Mouse (Mus musculus) intestine, postnatal 0 days (tissue): ENCODE measurements around the gene Slc25a35. TPM values are rescaled to one million over a fixed set of nuclear protein-coding genes. Genes with fewer than 3 reads are reported as not detected.
A peak's percentile ranks its signal among the peaks of the same experiment; 100 is the strongest.
"Not testable (repeated sequence)": the region's sequence is repeated elsewhere in the genome, so short reads cannot be mapped to it uniquely, and the experiment has no call there.

Experiments used
- ATAC-seq: fragments of 200-750 bp; cut with Nextera tagmentation; 2 replicates; pipeline ENCODE4 v1.8.0; 2017; ENCODE audit warnings: mild to moderate bottlenecking, moderate TSS enrichment, moderate library complexity
- H3K27ac ChIP-seq: fragments of 300-500 bp; sonication (generic); 2 replicates; pipeline ENCODE4 v1.5.1; 2014; ENCODE audit warnings: mild to moderate bottlenecking, low read depth, low read length, moderate library complexity
- H3K27me3 ChIP-seq: fragments of 300-500 bp; sonication (generic); replicated peaks from 2 replicates; pipeline ENCODE4 v1.6.1; 2014; ENCODE audit warnings: low read length, mixed read lengths; ENCODE audit not compliant: control insufficient read depth, insufficient read depth
- H3K36me3 ChIP-seq: fragments of 300-500 bp; sonication (generic); 2 replicates; pipeline ENCODE4 v1.6.1; 2014; ENCODE audit warnings: mild to moderate bottlenecking, moderate library complexity; ENCODE audit not compliant: control insufficient read depth, insufficient read depth
- H3K4me1 ChIP-seq: fragments of 300-500 bp; sonication (generic); replicated peaks from 2 replicates; pipeline ENCODE4 v1.6.1; 2014; ENCODE audit warnings: antibody characterized with exemption, low read length, mixed read lengths; ENCODE audit not compliant: control insufficient read depth, insufficient read depth
- H3K4me2 ChIP-seq: fragments of 300-500 bp; sonication (generic); replicated peaks from 2 replicates; pipeline ENCODE4 v1.6.1; 2014; ENCODE audit warnings: low read depth, mild to moderate bottlenecking, moderate library complexity
- H3K4me3 ChIP-seq: fragments of 300-500 bp; sonication (generic); 2 replicates; pipeline ENCODE4 v1.5.1; 2014; ENCODE audit warnings: low read depth, low read length
- H3K9ac ChIP-seq: fragments of 300-500 bp; sonication (generic); 2 replicates; pipeline ENCODE4 v1.6.1; 2014; ENCODE audit warnings: mild to moderate bottlenecking, low read depth, low read length
- H3K9me3 ChIP-seq: fragments of 300-500 bp; sonication (generic); 2 replicates; pipeline ENCODE4 v1.6.1; 2016; ENCODE audit warnings: mixed run types; ENCODE audit not compliant: control insufficient read depth
- CTCF ChIP-seq: sonication (generic); IDR thresholded peaks from 2 replicates; pipeline ENCODE4 v1.5.1; 2016; ENCODE audit warnings: low read depth, mild to moderate bottlenecking, control low read depth, antibody characterized with exemption, moderate library complexity
- whole genome bisulfite sequencing: fragments of 180-500 bp; shearing (Covaris S2); extraction: QIAGEN DNeasy Blood & Tissue Kit; methylation state at CpG from one replicate; pipeline ENCODE4 v1.1.7; 2014; 5-methylcytosine and 5-hydroxymethylcytosine counted together
- polyA plus RNA-seq: library from polyadenylated mRNA; unstranded; fragments of >200 nt; fragmentation: Nextera tagmentation; extraction: Ambion mirVana; gene quantifications from 2 replicates; pipeline ENCODE4 v1.2.1, GENCODE M21; 2015

The Slc25a35 gene
- 1.9 and 2.3 TPM in 2 replicates for polyA plus RNA-seq

DNA sequence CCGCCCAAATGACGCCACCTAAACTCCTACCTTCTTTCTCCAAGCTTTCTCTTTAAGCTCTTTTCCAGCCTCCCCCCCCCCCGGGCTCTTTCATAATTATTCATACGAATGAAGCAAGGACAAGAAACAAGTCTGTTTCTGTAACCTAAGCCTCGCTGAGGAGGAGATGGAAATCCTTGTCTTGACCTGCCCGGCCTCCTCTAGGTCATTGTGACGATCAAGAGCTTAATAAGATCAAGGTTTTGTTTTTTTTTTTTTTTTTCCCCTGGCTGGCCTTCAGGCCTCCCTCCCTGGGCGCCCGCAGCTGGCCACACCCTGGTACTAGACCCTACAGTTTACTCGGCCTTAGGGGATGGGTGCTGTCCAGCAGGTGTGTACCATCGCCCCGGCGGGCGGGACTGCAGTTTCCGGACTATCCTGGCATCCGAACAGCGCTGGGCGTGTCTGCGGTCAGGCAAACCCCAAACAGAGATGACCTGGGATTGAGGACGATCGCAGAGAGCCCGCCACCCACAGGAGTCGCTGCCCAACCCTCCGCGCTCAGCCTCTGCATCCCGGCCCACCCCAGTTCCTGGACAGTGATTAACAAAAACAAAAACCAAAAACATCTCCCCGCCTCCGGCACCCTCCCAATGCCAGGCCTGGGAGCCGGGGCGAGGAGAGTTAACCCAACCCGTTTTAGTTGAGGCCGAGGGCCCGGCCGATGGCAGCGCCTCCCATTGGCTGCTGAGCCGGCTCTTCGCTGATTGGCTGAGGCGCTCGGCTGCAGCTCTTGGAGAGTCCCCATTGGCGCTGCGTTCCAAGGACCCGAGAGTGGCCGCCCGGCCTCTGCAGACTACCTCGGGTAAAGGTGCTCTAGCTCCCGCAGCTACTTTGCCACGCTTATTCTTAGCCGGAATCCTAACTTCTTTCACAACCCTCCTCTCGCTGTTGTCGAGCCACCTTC is at the start of gene Slc25a35:
TSS of gene Slc25a35 (plus strand) at position 795 of the 946 bp plus-strand sequence.
- Histone ChIP-seq H3K9me3 (no peaks in the 10 kb centered on the region), H3K4me1 (no peaks in the 10 kb centered on the region), H3K27me3 (no peaks in the 10 kb centered on the region), H3K9ac (peak within 1 kb of the TSS; percentile 34; the same call in 1 of the 2 replicates), H3K36me3 (no peaks in the 10 kb centered on the region), H3K4me3 (peak within 1 kb of the TSS; percentile 52), H3K4me2 (peak within 1 kb of the TSS; percentile 95), H3K27ac (no peak within 1 kb of the TSS)
- peak; percentile 41; the same call in 1 of the 2 replicates for TF ChIP-seq CTCF
- peak; percentile 91 for ATAC-seq
- WGBS = under 1% methylated on average over 50 of the region's 50 CpGs

DNA sequence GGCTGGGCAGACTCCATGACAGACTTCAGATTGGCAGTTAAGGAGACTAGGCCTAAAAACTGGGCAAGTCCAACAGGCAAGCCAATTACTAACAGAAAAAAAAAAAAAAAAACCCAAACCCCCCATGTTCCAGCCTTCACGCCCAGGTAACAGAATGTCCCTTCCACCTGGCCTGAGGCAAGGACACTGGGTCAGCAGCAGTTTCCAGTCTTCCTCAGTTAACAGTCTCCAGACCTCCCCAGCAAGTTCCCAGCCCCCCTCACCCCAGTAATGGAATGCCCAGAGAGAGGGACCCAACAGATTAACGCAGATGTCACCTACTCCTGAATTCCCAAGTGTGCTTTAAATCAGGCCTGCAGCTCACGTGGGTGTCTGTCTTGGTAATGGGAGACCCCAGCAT is 44.7 kb upstream of the Slc25a35 start:
- no peaks in the 10 kb centered on the region for H3K36me3 ChIP-seq
- H3K4me1 ChIP-seq = no peaks in the 10 kb centered on the region
- no peak overlapping the region for H3K4me3 ChIP-seq
- no peak for TF ChIP-seq CTCF
- WGBS = 70% methylated on average over 3 of the region's 3 CpGs
- no peaks in the 10 kb centered on the region for H3K9me3 ChIP-seq
- H3K27ac ChIP-seq = no peak overlapping the region
- H3K4me2 ChIP-seq = no peak overlapping the region
- no peak overlapping the region for H3K9ac ChIP-seq
- no peaks in the 10 kb centered on the region for H3K27me3 ChIP-seq
- no peak for ATAC-seq

DNA sequence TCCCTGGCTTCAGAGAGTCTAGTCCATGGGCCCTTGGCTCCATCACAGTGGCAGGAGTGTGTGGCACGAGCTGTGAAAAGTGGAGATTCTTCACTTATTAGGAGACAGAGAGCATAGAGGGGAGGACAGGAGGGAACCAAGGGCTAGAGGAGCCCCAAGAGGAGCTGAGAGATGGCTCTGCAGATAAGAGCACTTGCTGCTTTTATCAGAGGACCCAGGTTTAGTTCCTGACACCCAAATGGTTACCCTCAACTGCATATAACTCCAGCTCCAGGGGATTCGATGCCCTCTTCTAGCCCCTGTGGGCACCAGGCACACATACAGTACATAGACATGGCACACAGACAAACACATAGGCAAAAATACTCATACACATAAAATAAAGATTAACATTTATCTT is 43.2 kb upstream of the Slc25a35 start:
- no peak for ATAC-seq
- no peaks in the 10 kb centered on the region for H3K36me3 ChIP-seq
- no peak overlapping the region for H3K4me3 ChIP-seq
- no peaks in the 10 kb centered on the region for H3K4me1 ChIP-seq
- H3K9ac ChIP-seq = no peak overlapping the region
- no peaks in the 10 kb centered on the region for H3K9me3 ChIP-seq
- no peaks in the 10 kb centered on the region for H3K27me3 ChIP-seq
- no peak overlapping the region for H3K4me2 ChIP-seq
- TF ChIP-seq CTCF = no peak
- WGBS = 81% methylated on average over 2 of the region's 2 CpGs
- no peak overlapping the region for H3K27ac ChIP-seq

DNA sequence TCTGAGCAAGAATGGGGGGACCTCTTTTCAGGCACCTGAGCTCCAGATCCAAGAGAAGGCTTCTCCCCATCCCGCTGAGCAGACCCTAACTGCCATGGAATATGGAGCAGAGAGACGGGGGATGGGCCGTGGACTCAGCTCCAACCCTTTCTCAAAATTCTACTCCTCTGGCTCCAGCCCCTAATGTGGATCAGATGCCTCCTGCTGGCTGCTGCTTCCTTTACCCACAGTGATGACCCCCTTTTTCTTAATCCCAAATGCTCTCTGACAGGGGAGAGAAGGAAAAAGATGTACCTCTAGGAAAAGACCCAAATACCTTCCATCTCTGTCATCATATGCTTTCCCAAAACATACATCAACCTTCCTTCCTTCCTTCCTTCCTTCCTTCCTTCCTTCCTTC is 41.0 kb upstream of the Slc25a35 start, which contains the start of gene Odf4:
TSS of gene Odf4 (minus strand) at position 101 of the 400 bp plus-strand sequence.
- H3K9me3 ChIP-seq = no peaks in the 10 kb centered on the region
- 83% methylated on average over 3 of the region's 3 CpGs for WGBS
- no peaks in the 10 kb centered on the region for H3K4me1 ChIP-seq
- H3K27me3 ChIP-seq = no peaks in the 10 kb centered on the region
- no peak within 1 kb of the TSS for H3K27ac ChIP-seq
- no peak within 1 kb of the TSS for H3K9ac ChIP-seq
- ATAC-seq = no peak
- no peaks in the 10 kb centered on the region for H3K36me3 ChIP-seq
- H3K4me3 ChIP-seq = no peak within 1 kb of the TSS
- TF ChIP-seq CTCF = no peak
- no peak within 1 kb of the TSS for H3K4me2 ChIP-seq

DNA sequence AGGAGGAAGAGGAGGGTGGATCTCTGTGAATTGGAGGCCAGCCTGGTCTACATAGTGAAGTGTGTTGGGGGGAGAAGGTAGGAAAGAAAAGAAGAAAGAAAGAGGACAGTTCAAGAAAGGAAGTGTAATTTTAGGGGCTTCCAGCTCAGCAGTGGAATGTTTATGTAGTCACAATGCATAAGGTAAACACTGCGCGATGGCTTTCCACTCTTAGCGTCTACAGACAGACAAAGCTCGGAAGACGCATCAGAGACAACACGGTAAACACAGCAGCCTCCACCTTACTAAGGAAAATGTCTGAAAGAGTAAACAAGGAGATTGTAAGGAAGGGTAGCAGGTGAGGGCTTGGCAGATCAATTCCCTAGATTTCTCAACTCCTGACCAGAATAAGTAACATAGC is 38.0 kb upstream of the Slc25a35 start:
- H3K27ac ChIP-seq = no peak overlapping the region
- no peaks in the 10 kb centered on the region for H3K27me3 ChIP-seq
- no peaks in the 10 kb centered on the region for H3K4me1 ChIP-seq
- no peaks in the 10 kb centered on the region for H3K9me3 ChIP-seq
- H3K4me2 ChIP-seq = no peak overlapping the region
- 28% methylated on average over 6 of the region's 6 CpGs for WGBS
- no peak overlapping the region for H3K4me3 ChIP-seq
- ATAC-seq = no peak
- H3K9ac ChIP-seq = no peak overlapping the region
- no peaks in the 10 kb centered on the region for H3K36me3 ChIP-seq
- no peak for TF ChIP-seq CTCF

DNA sequence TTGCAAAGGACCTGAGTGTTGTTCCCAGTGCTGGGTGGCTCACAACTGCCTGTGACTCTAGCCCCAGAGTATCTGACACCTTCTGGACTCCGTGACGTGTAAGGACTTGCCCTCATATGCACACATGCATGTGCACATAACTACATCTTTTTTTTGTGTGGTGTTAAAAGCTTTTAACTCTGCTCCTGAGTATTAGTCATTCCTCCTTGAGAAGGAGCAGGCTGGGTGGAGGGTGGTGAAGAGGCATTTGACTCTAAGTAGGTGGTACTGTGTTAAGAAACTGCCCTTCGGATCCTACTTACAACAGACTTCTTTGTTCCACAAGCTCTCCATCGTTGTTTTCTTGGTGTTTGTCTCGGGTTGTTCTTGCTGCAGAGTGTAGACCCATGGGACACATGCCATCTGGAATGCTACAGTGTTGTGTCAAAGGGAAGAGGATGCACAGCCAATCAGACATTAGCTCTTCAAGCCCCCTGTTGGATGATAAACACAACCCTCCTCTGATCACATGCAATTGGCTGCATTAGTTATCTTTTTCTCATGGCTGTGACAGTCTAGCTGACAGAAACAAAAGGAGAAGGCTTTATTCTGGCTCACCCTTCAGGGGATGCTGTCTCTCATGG is 33.9 kb upstream of the Slc25a35 start:
- WGBS = 80% methylated on average over 5 of the region's 5 CpGs

DNA sequence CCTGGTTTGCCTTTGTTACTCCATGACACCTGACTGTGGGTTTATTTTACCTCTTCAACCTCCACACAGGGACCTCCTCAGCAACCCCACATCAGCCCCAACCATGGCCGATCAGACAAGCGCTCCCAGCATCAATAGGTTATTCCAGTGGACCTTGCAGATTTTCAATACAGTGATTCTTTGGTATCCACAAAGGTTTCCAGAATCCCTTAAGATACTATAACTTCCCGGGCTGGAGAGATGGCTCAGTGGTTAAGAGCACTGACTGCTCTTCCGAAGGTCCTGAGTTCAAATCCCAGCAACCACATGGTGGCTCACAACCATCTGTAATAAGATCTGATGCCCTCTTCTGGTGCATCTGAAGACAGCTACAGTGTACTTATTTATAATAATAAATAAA is 31.0 kb upstream of the Slc25a35 start:
- ATAC-seq = not testable (repeated sequence)
- 80% methylated on average over 4 of the region's 4 CpGs for WGBS

More for the DNA sequence above, 33.9 kb upstream of the Slc25a35 start:
- Histone ChIP-seq H3K27ac (no peak overlapping the region), H3K9ac (no peak overlapping the region), H3K4me1 (no peaks in the 10 kb centered on the region), H3K27me3 (no peaks in the 10 kb centered on the region), H3K36me3 (no peaks in the 10 kb centered on the region), H3K4me3 (no peak overlapping the region), H3K4me2 (no peak overlapping the region), H3K9me3 (no peaks in the 10 kb centered on the region)
- no peak for ATAC-seq
- no peak for TF ChIP-seq CTCF

More for the DNA sequence above, 31.0 kb upstream of the Slc25a35 start:
- H3K9me3 ChIP-seq, H3K9ac ChIP-seq, H3K36me3 ChIP-seq, H3K4me3 ChIP-seq, H3K4me1 ChIP-seq, H3K27ac ChIP-seq, H3K4me2 ChIP-seq, H3K27me3 ChIP-seq: not testable (repeated sequence)
